Mouse (Mus musculus): Measurements from ENCODE around the gene Prdx5. TPM values are rescaled to one million over a fixed set of nuclear protein-coding genes. Genes with fewer than 3 reads are reported as not detected.

The Prdx5 gene
- polyA plus RNA-seq, 1 experiment: 276 TPM

DNA sequence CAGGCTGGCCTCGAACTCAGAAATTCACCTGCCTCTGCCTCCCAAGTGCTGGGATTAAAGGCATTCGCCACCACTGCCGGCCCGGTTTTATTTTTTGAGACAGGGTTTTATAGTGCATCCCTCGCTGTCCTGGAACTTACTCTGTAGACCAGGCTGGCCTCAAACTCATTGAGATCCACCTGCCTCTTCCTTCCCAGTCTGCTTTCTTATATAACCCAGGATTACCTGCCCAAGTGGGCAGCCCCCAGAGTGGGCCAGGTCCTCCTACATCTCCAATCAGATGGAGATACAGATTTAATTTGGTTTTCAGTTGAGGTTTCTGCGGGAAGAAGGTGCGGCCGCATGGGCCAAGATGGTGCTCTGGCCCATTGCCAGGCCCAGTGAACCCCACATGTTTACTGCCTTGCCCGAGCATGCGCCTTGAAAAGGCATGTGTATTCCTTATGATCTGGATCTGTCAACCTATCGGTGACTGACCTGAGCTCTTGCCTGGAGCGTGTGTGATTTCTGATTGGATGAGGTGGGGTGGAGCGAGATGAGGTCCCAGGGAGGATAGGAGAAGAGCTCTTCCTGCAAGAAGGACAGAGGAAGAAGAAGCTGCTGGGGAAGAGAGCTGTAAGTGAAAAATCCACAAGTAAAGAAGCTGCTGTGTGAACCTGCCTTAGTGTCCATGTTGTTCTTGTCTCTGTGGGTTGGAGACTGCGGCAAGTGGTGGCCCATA is 16.0 kb downstream of the Prdx5 start:
- no peak for TF ChIP-seq MYOD1 (IDR thresholded peaks at IDR 0.05; ENCODE audit: control insufficient read depth in 1 of 3, insufficient read length in 2 of 3, low read depth in 2 of 3)
- TF ChIP-seq TCF12 (IDR thresholded peaks at IDR 0.05; ENCODE audit: insufficient read depth, poor library complexity, severe bottlenecking): no peak
- no peak for TF ChIP-seq TCF3 (IDR thresholded peaks at IDR 0.05; ENCODE audit: insufficient read length, low read depth)
- TF ChIP-seq POLR2AphosphoS2 (IDR thresholded peaks at IDR 0.05; ENCODE audit: insufficient read length, low read depth): no peak
- no peak for TF ChIP-seq SRF (IDR thresholded peaks at IDR 0.05; ENCODE audit: control insufficient read depth, insufficient read length, low read depth)
- no peak for TF ChIP-seq MAX (IDR thresholded peaks at IDR 0.05; ENCODE audit: low read depth)
- no peak for TF ChIP-seq MYOG (IDR thresholded peaks at IDR 0.05; ENCODE audit: control insufficient read depth in 1 of 3, insufficient read depth in 1 of 3, insufficient read length in 2 of 3, low read depth in 2 of 3)
- no peak for TF ChIP-seq POLR2A (IDR thresholded peaks at IDR 0.05; ENCODE audit: insufficient read length, low read depth)
- TF ChIP-seq CEBPB (IDR thresholded peaks at IDR 0.05; ENCODE audit: insufficient read depth, poor library complexity, severe bottlenecking): no peak
- no peak for TF ChIP-seq E2F4 (IDR thresholded peaks at IDR 0.05; ENCODE audit: insufficient read depth)
- no peak for TF ChIP-seq REST (IDR thresholded peaks at IDR 0.05; ENCODE audit: insufficient read depth, insufficient read length)
- no peak for TF ChIP-seq USF1 (IDR thresholded peaks at IDR 0.05; ENCODE audit: low read depth)
- Histone ChIP-seq H3ac (ENCODE audit: control insufficient read depth, insufficient read length) (no peak overlapping the region), H3K36me3 (ENCODE audit: control insufficient read depth, insufficient read depth) (no peaks in the 10 kb centered on the region), H3K27me3 (ENCODE audit: control insufficient read depth, insufficient read depth, insufficient read length) (no peaks in the 10 kb centered on the region), H3K79me2 (ENCODE audit: control insufficient read depth, insufficient read depth) (no peaks in the 10 kb centered on the region), H3K4me2 (ENCODE audit: low read depth) (no peak overlapping the region), H3K4me3 (no peak overlapping the region)

- no peaks in the 10 kb centered on the region for H3K27me3 ChIP-seq (ENCODE audit: control insufficient read depth, insufficient read depth, insufficient read length)
- TF ChIP-seq MYOD1 (IDR thresholded peaks at IDR 0.05; ENCODE audit: control insufficient read depth in 1 of 3, insufficient read length in 2 of 3, low read depth in 2 of 3) (no peak), POLR2A (IDR thresholded peaks at IDR 0.05; ENCODE audit: insufficient read length, low read depth) (no peak), SRF (IDR thresholded peaks at IDR 0.05; ENCODE audit: control insufficient read depth, insufficient read length, low read depth) (no peak), MYOG (IDR thresholded peaks at IDR 0.05; ENCODE audit: control insufficient read depth in 1 of 3, insufficient read depth in 1 of 3, insufficient read length in 2 of 3, low read depth in 2 of 3) (no peak), POLR2AphosphoS2 (IDR thresholded peaks at IDR 0.05; ENCODE audit: insufficient read length, low read depth) (no peak), REST (IDR thresholded peaks at IDR 0.05; ENCODE audit: insufficient read depth, insufficient read length) (no peak), TCF12 (IDR thresholded peaks at IDR 0.05; ENCODE audit: insufficient read depth, poor library complexity, severe bottlenecking) (no peak), CEBPB (IDR thresholded peaks at IDR 0.05; ENCODE audit: insufficient read depth, poor library complexity, severe bottlenecking) (no peak), TCF3 (IDR thresholded peaks at IDR 0.05; ENCODE audit: insufficient read length, low read depth) (no peak), E2F4 (IDR thresholded peaks at IDR 0.05; ENCODE audit: insufficient read depth) (no peak), USF1 (IDR thresholded peaks at IDR 0.05; ENCODE audit: low read depth) (no peak), MAX (IDR thresholded peaks at IDR 0.05; ENCODE audit: low read depth) (no peak)
- H3ac ChIP-seq (ENCODE audit: control insufficient read depth, insufficient read length): no peak overlapping the region
- no peaks in the 10 kb centered on the region for H3K36me3 ChIP-seq (ENCODE audit: control insufficient read depth, insufficient read depth)
- H3K4me2 ChIP-seq (ENCODE audit: low read depth): no peak overlapping the region
- no peak overlapping the region for H3K4me3 ChIP-seq
- no peaks in the 10 kb centered on the region for H3K79me2 ChIP-seq (ENCODE audit: control insufficient read depth, insufficient read depth)
These were observed 17.4 kb downstream of the Prdx5 start for GRCm38 (mm10) chr19:6892512-6892911.

DNA sequence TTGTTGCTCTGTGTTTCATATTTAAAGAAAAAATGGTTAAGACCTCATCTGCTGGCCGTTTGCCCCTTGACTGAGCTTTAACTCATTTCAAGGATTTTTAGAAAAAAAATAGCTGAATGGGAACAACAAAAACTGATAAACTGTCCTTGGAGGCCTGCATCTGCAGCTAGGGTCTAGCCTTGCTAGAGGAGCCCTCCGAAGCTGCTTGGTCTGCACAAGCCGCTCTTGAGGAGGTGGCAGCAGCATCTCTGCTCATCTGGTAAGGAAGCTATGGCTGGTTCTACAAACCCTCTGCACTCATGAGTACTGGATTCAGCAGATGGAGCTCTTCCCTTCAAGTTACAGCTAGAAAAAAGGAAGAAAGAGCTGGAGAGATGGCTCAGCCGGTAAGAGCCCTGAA is 31.9 kb downstream of the Prdx5 start:
- Histone ChIP-seq H3ac (ENCODE audit: control insufficient read depth, insufficient read length) (no peak overlapping the region), H3K79me2 (ENCODE audit: control insufficient read depth, insufficient read depth) (no peaks in the 10 kb centered on the region), H3K4me3 (no peak overlapping the region), H3K4me2 (ENCODE audit: low read depth) (peak overlapping the region; percentile 69), H3K27me3 (ENCODE audit: control insufficient read depth, insufficient read depth, insufficient read length) (no peaks in the 10 kb centered on the region), H3K36me3 (ENCODE audit: control insufficient read depth, insufficient read depth) (no peaks in the 10 kb centered on the region)
- TF ChIP-seq REST (IDR thresholded peaks at IDR 0.05; ENCODE audit: insufficient read depth, insufficient read length): no peak
- TF ChIP-seq TCF12 (IDR thresholded peaks at IDR 0.05; ENCODE audit: insufficient read depth, poor library complexity, severe bottlenecking): no peak
- TF ChIP-seq USF1 (IDR thresholded peaks at IDR 0.05; ENCODE audit: low read depth): no peak
- no peak for TF ChIP-seq MYOG (IDR thresholded peaks at IDR 0.05; ENCODE audit: control insufficient read depth in 1 of 3, insufficient read depth in 1 of 3, insufficient read length in 2 of 3, low read depth in 2 of 3)
- no peak for TF ChIP-seq POLR2A (IDR thresholded peaks at IDR 0.05; ENCODE audit: insufficient read length, low read depth)
- TF ChIP-seq TCF3 (IDR thresholded peaks at IDR 0.05; ENCODE audit: insufficient read length, low read depth): no peak
- no peak for TF ChIP-seq MAX (IDR thresholded peaks at IDR 0.05; ENCODE audit: low read depth)
- no peak for TF ChIP-seq CEBPB (IDR thresholded peaks at IDR 0.05; ENCODE audit: insufficient read depth, poor library complexity, severe bottlenecking)
- TF ChIP-seq E2F4 (IDR thresholded peaks at IDR 0.05; ENCODE audit: insufficient read depth): no peak
- TF ChIP-seq POLR2AphosphoS2 (IDR thresholded peaks at IDR 0.05; ENCODE audit: insufficient read length, low read depth): no peak
- no peak for TF ChIP-seq MYOD1 (IDR thresholded peaks at IDR 0.05; ENCODE audit: control insufficient read depth in 1 of 3, insufficient read length in 2 of 3, low read depth in 2 of 3)

DNA sequence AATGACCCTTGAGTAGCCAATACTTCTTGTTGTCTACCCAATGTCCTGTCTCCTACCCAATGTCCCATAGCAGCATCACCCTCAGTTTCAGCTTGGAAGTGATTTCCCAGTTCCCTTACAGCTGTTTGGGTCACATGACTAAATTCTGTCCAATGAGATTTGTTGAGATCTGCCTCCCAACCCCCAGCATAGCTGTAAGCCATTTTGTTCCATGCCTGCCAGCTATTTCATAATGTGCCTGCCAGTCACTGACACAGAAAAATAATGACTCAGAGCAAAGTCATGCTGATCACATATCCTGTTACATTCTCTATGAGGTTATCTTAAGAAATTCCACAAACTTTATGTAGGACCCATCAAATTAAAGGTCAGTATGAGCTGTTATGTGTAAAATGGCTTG is 33.1 kb downstream of the Prdx5 start:
- Histone ChIP-seq H3K4me3 (no peak overlapping the region), H3K27me3 (ENCODE audit: control insufficient read depth, insufficient read depth, insufficient read length) (no peaks in the 10 kb centered on the region)
- TF ChIP-seq MAX (IDR thresholded peaks at IDR 0.05; ENCODE audit: low read depth): no peak
- TF ChIP-seq CEBPB (IDR thresholded peaks at IDR 0.05; ENCODE audit: insufficient read depth, poor library complexity, severe bottlenecking): peak; percentile 92
- TF ChIP-seq USF1 (IDR thresholded peaks at IDR 0.05; ENCODE audit: low read depth): peak; percentile 96

More for the DNA sequence above, 33.1 kb downstream of the Prdx5 start:
- H3ac ChIP-seq (ENCODE audit: control insufficient read depth, insufficient read length): no peak overlapping the region
- no peaks in the 10 kb centered on the region for H3K79me2 ChIP-seq (ENCODE audit: control insufficient read depth, insufficient read depth)
- H3K36me3 ChIP-seq (ENCODE audit: control insufficient read depth, insufficient read depth): no peaks in the 10 kb centered on the region
- peak overlapping the region; percentile 69 for H3K4me2 ChIP-seq (ENCODE audit: low read depth)

Data from myocyte (in vitro differentiated cells).